Mouse (Mus musculus) heart, adult 2 months (tissue): ENCODE data around the gene Wipf1.

Experiments used
- CTCF ChIP-seq: fragments of 200-600 bp; IDR thresholded peaks from 2 replicates; pipeline ENCODE4 v1.8.1; 2022; ENCODE audit warnings: antibody characterized with exemption, mild to moderate bottlenecking, moderate library complexity
- POLR2A ChIP-seq: fragments of 200-500 bp; IDR thresholded peaks from 2 replicates; pipeline ENCODE4 v1.6.1; 2011; ENCODE audit warnings: mild to moderate bottlenecking, low read depth, low read length, control low read depth; ENCODE audit not compliant: insufficient read depth

DNA sequence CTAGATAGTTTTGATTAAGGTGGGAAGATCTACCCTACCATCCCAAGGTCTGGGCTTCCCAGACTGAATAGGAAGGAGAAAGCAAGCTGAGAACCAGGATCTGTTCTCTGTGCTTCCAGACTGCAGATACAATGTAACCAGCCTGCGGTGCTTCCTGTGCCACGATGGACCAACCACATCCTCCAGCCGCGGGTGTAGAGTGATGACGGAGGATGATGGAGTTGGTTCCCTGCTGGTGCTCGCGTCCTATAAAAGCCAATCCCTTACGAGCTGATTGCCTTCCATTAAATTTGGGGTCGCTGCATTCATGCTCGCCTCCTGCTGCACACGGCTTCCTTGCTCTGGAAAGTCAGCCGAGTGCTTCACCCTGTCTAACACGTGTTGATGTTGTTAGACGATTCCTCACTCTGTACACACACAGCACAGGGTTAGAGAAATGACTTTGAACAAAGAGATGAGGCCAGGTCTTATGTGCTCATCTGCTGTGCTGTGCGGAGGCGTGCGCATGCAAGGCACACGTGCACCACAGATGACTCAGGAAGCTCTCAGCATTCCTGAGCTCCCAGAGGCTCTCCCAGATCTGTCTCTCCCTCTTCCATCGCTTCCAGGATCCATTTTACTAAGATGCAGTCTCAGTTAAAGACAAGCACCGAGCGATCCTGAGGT, 100.6 kb downstream of the Wipf1 start:
- TF ChIP-seq CTCF (no peak), POLR2A (no peak)
